Mouse (Mus musculus): ENCODE results near the gene Cdk5rap1.

Cdk5rap1 gene

DNA sequence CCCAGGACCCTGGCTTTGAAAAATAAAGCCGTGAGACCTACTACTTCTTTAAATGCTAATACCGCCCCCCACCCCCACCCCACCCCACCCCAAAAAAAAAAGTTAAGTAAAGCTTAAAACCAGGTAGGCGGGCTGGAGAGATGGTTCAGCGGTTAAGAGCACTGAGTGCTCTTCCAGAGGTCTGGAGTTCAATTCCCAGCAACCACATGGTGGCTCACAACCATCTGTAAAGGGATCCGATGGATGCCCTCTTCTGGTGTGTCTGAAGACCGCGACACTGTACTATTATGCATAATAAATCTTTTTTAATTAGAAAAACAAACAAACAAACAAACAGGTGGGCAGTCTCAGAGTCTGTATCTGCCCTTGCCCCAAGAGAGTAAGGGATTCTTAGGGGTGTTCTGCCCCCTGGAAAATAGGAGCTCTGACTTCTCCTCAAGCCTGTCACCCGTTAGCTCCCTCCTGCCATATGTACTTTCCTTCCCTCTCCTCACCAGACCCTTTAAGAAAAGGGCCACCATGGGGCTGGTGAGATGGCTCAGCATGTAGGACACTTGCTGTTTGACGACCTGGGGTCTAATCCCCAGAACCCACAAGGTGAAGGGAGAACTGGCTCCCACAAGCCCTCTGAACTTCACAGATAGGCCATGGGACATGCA is at the start of gene Cdk5rap1:
Cdk5rap1 (minus strand) TSS at position 169 of the 659 bp plus-strand sequence.
- DNase-seq (ENCODE audit: inconsistent age in 2 of 2, low spot score in 1 of 2) = peak in 1 of 2 experiments; percentile 39

- DNase-seq (ENCODE audit: inconsistent age in 2 of 2, low spot score in 1 of 2) = peak in 1 of 2 experiments; percentile 50
These were observed 49.4 kb upstream of the Cdk5rap1 start for GRCm38 (mm10) chr2:154422181-154422580.

DNA sequence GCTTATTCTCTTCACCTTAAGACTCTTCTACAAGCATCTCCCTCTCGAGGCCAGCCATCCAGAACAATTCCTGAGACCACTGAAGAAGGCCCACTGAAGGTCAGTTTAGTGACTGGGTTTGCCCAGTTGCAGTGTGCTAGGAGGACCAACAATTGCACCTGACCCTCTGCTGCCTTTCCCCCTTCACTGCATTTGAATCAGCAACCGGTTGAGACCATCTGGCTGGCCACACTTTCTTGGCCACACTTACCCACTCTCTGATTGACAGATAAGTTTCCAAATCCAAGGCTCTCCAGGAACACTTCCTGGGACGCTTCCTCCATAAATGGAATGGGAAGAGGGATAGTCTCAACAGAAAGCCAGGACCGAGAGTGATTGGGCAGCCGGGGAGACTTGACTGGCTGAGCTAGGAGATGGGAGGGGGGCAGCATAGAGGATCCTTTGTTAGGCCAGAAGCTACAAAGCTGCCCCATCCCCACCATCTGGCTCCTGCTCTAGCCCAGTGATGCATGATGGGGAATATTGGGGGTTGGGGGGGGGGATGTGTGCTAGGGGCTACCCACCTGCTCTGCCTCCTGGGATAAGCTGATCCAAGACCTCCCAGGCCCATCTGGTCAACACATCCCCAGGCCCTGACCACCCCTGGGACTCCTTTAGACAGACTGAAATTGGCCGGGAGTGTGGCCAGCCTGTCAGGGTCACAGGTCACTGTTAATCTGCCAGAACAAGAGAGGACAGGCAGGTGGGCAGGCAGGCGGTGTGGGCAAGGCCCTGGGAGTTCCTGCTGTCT is 48.3 kb upstream of the Cdk5rap1 start:
- peak in 1 of 2 experiments; percentile 30 for DNase-seq (ENCODE audit: inconsistent age in 2 of 2, low spot score in 1 of 2)

DNA sequence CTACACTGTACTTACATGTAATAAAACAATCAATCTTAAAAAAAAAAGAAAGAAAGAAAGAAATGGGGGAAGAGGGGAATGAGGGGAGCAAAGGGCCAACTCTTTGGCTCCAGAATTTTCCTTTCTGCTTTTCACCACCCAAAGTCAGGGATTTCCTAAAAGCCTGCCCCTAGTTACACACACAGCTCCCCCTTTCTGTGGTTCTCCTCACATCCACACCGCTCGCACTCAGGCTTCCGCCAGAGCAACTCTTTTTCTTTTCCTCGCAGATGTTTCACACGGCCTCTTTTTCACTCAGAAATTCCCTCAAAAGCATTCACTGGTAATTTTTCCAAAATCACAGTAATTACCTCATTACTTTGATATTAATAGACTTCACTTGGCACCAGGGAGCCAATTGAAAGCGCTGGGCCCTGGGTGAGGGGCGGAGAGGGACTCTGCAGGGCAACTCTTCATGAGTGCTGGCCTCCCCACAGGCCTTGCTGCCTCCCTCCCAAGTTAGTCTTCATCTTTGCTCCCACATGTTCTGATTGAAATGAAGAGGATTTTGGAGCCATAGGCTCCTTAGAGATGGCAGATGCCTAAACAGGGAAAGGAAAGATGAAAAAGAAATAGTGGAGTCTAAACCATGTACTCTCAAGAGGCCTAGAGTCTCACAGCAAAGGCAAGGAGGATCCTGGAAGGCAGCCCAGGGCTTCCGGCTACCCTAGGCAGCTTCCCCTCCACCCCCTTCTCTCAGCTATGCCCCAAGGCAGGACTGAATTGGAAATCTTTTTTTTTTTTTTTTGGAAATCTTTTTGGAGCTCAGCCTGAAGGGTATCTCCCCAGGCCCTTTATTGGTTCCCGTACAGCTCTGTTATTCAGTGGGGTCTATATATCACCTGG is 47.1 kb upstream of the Cdk5rap1 start:
- no peak for DNase-seq (ENCODE audit: inconsistent age in 2 of 2, low spot score in 1 of 2)

GRCm38 (mm10) chr2:154418001-154418400 is 45.2 kb upstream of the Cdk5rap1 start:
- DNase-seq (ENCODE audit: inconsistent age in 2 of 2, low spot score in 1 of 2) = no peak

- peak; percentile 74 to 92 for DNase-seq (ENCODE audit: inconsistent age in 2 of 2, low spot score in 1 of 2)
These were observed 44.3 kb upstream of the Cdk5rap1 start for GRCm38 (mm10) chr2:154417107-154417506.

- DNase-seq (ENCODE audit: inconsistent age in 2 of 2, low spot score in 1 of 2) = peak in 1 of 2 experiments; percentile 82
These were observed 39.3 kb upstream of the Cdk5rap1 start for GRCm38 (mm10) chr2:154412018-154412666.

DNA sequence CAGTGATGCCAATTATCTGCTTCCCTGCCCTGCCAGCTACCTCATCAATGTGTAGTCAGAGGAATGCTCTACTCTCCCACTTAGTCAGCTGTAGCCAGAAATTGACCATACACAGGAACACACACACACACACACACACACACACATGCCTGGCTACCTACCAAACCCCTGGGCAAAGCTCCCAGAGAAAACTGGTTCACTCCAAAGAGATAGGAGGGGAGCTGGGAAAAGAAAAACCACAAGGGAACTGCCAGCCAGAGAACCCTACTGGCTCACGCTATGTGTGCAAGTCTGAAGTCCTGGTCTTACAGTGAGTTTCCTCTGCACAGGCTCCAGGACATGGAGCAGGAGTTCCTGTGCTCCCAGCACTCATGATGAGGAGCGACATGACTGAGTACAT is 37.5 kb upstream of the Cdk5rap1 start:
- peak in 1 of 2 experiments; percentile 67 for DNase-seq (ENCODE audit: inconsistent age in 2 of 2, low spot score in 1 of 2)

- DNase-seq (ENCODE audit: inconsistent age in 2 of 2, low spot score in 1 of 2) = peak; percentile 92 to 98
These were observed 35.0 kb upstream of the Cdk5rap1 start, which contains the start of gene Snta1 for GRCm38 (mm10) chr2:154407643-154408445. Gene Snta1, minus strand, starts transcription at chr2:154408099.

DNA sequence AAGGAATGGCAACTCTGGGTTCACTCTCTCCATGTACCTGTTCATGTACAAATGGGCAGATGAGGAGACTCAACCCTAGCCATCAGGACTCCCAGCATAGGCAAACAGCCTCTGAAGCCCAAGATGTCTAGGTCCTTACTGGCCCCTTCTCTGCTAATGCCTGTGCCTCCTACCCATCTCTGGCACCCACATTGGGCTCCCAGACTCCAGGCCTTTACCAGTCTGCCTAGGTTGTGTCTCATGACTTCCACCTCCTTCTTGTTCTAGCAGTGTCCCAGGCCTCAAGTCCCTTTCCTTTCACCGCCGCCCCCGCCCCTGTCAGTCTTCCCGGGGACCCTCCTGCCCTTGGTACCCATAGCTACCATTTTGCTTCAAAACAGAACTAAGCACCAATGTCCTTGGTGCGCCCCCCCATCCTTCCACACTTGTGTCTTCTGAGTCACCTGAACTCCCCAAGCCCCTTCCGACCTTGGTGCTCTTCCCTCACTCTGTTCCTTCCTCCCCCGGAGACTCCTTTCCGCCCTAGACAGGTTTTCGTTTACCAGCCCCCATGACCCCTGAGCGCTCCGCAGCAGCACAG is 34.3 kb upstream of the Cdk5rap1 start:
- no peak for DNase-seq (ENCODE audit: inconsistent age in 2 of 2, low spot score in 1 of 2)

- peak; percentile 39 to 60 for DNase-seq (ENCODE audit: inconsistent age in 2 of 2, low spot score in 1 of 2)
These were observed 32.7 kb upstream of the Cdk5rap1 start for GRCm38 (mm10) chr2:154405447-154405994.

DNA sequence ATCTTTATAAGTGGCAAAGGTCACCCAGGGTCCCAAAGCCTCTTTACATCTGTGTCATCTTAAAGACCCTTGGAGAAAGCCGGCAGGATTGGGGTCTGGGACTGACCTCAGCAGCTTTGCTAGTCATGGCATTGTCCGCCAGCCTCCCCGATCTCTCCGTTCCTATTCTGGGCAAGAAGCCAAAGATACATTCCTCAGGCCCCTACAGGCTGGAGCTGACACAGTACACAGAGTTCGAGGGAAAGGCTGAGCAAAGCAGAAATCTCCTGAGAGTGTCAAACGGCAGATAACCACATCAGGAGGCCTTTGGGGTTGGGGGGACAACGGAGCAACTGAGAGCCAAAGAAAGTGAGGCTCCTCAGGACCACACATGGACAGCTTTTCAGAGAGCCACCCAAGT is 30.0 kb upstream of the Cdk5rap1 start:
- DNase-seq (ENCODE audit: inconsistent age in 2 of 2, low spot score in 1 of 2) = peak; percentile 77 to 87

DNA sequence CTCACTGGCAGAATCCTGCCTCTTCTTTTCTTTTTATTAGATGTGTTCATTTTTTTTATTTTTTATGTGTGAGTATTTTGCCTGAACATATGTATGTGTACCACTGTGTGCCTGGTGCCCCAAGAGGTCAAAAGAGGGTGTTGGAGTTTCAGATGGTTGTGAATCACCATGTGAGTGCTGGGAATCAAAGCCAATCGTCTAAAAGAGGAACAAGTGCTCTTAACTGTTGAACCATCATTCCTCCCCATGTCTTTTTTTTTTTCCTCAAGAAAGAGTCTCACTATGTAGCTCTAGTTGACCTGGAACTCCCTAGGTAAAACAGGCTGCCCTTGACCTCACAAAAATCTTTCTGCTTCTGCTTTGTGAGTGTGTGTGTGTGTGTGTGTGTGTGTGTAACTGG is 29.2 kb upstream of the Cdk5rap1 start:
- no peak for DNase-seq (ENCODE audit: inconsistent age in 2 of 2, low spot score in 1 of 2)

GRCm38 (mm10) chr2:154399325-154399724 is 26.5 kb upstream of the Cdk5rap1 start:
- DNase-seq (ENCODE audit: inconsistent age in 2 of 2, low spot score in 1 of 2) = peak in 1 of 2 experiments; percentile 28

GRCm38 (mm10) chr2:154398267-154398666 is 25.5 kb upstream of the Cdk5rap1 start:
- peak in 1 of 2 experiments; percentile 21 for DNase-seq (ENCODE audit: inconsistent age in 2 of 2, low spot score in 1 of 2)

- DNase-seq (ENCODE audit: inconsistent age in 2 of 2, low spot score in 1 of 2) = no peak
These were observed 23.7 kb upstream of the Cdk5rap1 start for GRCm38 (mm10) chr2:154396529-154396928.

DNA sequence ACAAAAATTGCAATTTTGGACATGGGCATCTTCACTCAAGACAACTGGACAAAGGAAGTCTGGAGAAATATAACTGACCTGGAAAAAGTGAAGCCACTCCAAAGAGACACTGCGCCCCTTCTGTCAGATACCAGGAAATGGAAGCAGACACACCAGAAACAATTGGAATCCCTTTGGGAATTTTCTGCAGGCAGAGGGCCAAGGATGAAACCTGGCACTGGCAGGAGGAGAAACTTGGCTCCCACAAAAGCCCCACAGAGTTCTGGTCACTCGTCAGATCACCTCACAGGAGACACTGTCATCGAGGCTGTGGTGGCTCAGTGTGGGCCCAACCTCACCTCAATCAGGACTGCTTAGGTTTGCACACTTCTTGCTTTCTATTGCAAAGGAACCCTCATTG is 21.8 kb upstream of the Cdk5rap1 start:
- DNase-seq (ENCODE audit: inconsistent age in 2 of 2, low spot score in 1 of 2) = peak in 1 of 2 experiments; percentile 45

GRCm38 (mm10) chr2:154390180-154390964 is 17.6 kb upstream of the Cdk5rap1 start:
- DNase-seq (ENCODE audit: inconsistent age in 2 of 2, low spot score in 1 of 2) = peak; percentile 94 to 98

Measured in adrenal gland, adult (tissue).